Mouse (Mus musculus): ENCODE data around the gene 4930402H24Rik. TPM values are rescaled to one million over a fixed set of nuclear protein-coding genes. Genes with fewer than 3 reads are reported as not detected.
A peak's percentile ranks its signal among the peaks of the same experiment; 100 is the strongest.

Gene 4930402H24Rik
- polyA plus RNA-seq, 1 experiment, result 18.0 TPM

DNA sequence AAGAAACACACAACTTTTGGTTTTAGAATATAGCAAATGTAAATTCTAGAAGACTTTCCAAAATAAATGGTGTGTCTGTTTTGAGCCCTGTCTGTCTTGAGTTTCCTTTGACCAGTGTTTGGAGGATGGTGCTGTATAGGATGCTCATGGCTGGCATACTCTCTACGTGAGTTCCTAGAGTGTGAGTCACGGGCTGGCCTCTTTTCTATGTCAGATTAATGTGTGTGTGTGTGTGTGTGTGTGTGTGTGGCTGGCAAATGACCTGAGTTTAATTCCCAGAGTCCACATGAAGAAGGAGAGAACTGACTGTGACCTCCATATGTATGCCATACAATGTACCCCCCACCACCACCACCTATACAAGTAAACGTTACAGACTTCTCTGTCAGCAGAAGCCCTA lies 224.7 kb downstream of the 4930402H24Rik start:
- Histone ChIP-seq H3K9me3 (replicated peaks; ENCODE audit: control insufficient read depth, insufficient read depth, low read length, poor library complexity, severe bottlenecking) (no peaks in the 10 kb centered on the region), H3K27ac (ENCODE audit: insufficient read depth, low read length) (no peak overlapping the region), H3K9ac (ENCODE audit: low read depth, poor library complexity, severe bottlenecking) (no peak overlapping the region), H3K4me3 (ENCODE audit: low read depth, low read length) (no peak overlapping the region), H3K27me3 (ENCODE audit: control insufficient read depth, insufficient read depth, low read length, poor library complexity, severe bottlenecking) (no peaks in the 10 kb centered on the region), H3K4me1 (ENCODE audit: control insufficient read depth, insufficient read depth, low read length) (no peaks in the 10 kb centered on the region), H3K36me3 (ENCODE audit: control insufficient read depth, insufficient read depth, low read length, poor library complexity, severe bottlenecking) (peaks cover 25% of the 10 kb centered on the region)
- TF ChIP-seq EP300 (IDR thresholded peaks at IDR 0.05; ENCODE audit: insufficient read depth, low read depth, low read length) (no peak), POLR2A (IDR thresholded peaks at IDR 0.05; ENCODE audit: insufficient read depth, low read length) (no peak), CTCF (IDR thresholded peaks at IDR 0.05; ENCODE audit: low read depth, low read length) (no peak)

DNA sequence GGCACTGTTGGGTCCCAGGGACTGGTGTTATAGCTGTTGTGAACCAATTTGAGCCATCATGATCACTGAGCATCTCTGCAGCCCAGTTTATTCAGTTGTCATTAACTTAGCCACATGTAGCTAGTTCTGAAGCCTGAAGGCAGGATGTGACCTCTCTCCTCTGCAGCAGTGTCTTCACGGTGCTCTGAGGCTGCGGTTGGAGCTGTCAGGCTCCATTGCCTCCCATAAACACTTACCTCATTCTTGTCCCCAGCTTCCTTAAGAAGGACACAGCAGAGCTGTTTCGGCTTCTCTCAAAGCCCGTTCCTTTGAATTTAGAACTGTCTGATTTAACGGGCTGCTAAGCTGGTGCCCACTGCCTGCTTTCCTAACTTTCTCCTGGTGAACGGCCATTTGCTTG lies 226.3 kb downstream of the 4930402H24Rik start:
- H3K4me3 ChIP-seq (ENCODE audit: low read depth, low read length), result no peak overlapping the region
- H3K9ac ChIP-seq (ENCODE audit: low read depth, poor library complexity, severe bottlenecking), result no peak overlapping the region
- no peaks in the 10 kb centered on the region for H3K4me1 ChIP-seq (ENCODE audit: control insufficient read depth, insufficient read depth, low read length)
- H3K36me3 ChIP-seq (ENCODE audit: control insufficient read depth, insufficient read depth, low read length, poor library complexity, severe bottlenecking), result peaks cover 39% of the 10 kb centered on the region
- no peaks in the 10 kb centered on the region for H3K27me3 ChIP-seq (ENCODE audit: control insufficient read depth, insufficient read depth, low read length, poor library complexity, severe bottlenecking)
- H3K9me3 ChIP-seq (replicated peaks; ENCODE audit: control insufficient read depth, insufficient read depth, low read length, poor library complexity, severe bottlenecking), result no peaks in the 10 kb centered on the region
- no peak for TF ChIP-seq POLR2A (IDR thresholded peaks at IDR 0.05; ENCODE audit: insufficient read depth, low read length)
- no peak for TF ChIP-seq CTCF (IDR thresholded peaks at IDR 0.05; ENCODE audit: low read depth, low read length)
- no peak for TF ChIP-seq EP300 (IDR thresholded peaks at IDR 0.05; ENCODE audit: insufficient read depth, low read depth, low read length)
- no peak overlapping the region for H3K27ac ChIP-seq (ENCODE audit: insufficient read depth, low read length)

DNA sequence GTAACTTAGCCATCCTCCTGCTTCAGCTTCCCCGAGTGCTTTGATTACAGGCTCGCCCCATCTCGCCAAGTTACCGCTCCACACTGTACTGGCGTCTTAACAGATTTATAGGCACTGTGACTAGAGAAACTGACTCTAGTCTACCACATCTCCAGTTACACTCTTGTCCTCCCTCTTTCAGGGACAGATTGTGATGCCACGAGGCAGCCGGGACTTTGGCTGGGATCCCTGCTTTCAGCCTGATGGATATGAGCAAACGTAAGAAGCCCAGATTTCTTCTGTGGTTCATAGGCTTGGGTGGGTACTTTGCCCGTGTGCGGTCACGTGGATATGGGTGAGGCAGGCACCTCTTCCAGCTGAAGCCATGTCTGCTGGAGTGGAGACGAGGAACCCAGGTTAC lies 227.1 kb downstream of the 4930402H24Rik start:
- peaks cover 41% of the 10 kb centered on the region for H3K36me3 ChIP-seq (ENCODE audit: control insufficient read depth, insufficient read depth, low read length, poor library complexity, severe bottlenecking)
- no peaks in the 10 kb centered on the region for H3K4me1 ChIP-seq (ENCODE audit: control insufficient read depth, insufficient read depth, low read length)
- TF ChIP-seq POLR2A (IDR thresholded peaks at IDR 0.05; ENCODE audit: insufficient read depth, low read length) (no peak), CTCF (IDR thresholded peaks at IDR 0.05; ENCODE audit: low read depth, low read length) (no peak), EP300 (IDR thresholded peaks at IDR 0.05; ENCODE audit: insufficient read depth, low read depth, low read length) (no peak)
- H3K27me3 ChIP-seq (ENCODE audit: control insufficient read depth, insufficient read depth, low read length, poor library complexity, severe bottlenecking), result no peaks in the 10 kb centered on the region
- H3K9me3 ChIP-seq (replicated peaks; ENCODE audit: control insufficient read depth, insufficient read depth, low read length, poor library complexity, severe bottlenecking), result no peaks in the 10 kb centered on the region
- H3K4me3 ChIP-seq (ENCODE audit: low read depth, low read length), result no peak overlapping the region
- no peak overlapping the region for H3K9ac ChIP-seq (ENCODE audit: low read depth, poor library complexity, severe bottlenecking)
- no peak overlapping the region for H3K27ac ChIP-seq (ENCODE audit: insufficient read depth, low read length)

DNA sequence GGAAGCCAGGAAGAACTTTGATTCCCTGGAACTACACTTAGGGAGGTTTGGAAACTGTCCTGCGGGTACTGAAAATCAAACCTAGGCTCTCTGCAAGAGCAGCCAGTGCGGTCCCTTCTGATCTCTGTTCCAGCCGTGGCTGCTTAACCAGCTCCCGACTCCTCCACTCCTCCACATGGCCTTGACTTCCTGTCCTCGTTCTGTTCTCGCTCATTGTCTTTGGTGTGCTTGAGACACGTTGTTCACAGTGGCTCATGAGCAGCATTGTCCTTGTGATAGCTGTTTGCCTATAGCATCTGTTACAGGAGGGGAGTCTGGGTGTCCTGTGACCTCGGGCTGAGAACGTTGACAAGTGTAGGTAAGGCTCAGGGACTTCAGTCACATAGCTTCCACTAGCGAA lies 229.0 kb downstream of the 4930402H24Rik start:
- Histone ChIP-seq H3K9ac (ENCODE audit: low read depth, poor library complexity, severe bottlenecking) (no peak overlapping the region), H3K9me3 (replicated peaks; ENCODE audit: control insufficient read depth, insufficient read depth, low read length, poor library complexity, severe bottlenecking) (no peaks in the 10 kb centered on the region), H3K4me1 (ENCODE audit: control insufficient read depth, insufficient read depth, low read length) (no peaks in the 10 kb centered on the region), H3K27me3 (ENCODE audit: control insufficient read depth, insufficient read depth, low read length, poor library complexity, severe bottlenecking) (no peaks in the 10 kb centered on the region), H3K27ac (ENCODE audit: insufficient read depth, low read length) (no peak overlapping the region), H3K4me3 (ENCODE audit: low read depth, low read length) (no peak overlapping the region), H3K36me3 (ENCODE audit: control insufficient read depth, insufficient read depth, low read length, poor library complexity, severe bottlenecking) (peaks cover 56% of the 10 kb centered on the region)
- no peak for TF ChIP-seq POLR2A (IDR thresholded peaks at IDR 0.05; ENCODE audit: insufficient read depth, low read length)
- TF ChIP-seq EP300 (IDR thresholded peaks at IDR 0.05; ENCODE audit: insufficient read depth, low read depth, low read length), result no peak
- TF ChIP-seq CTCF (IDR thresholded peaks at IDR 0.05; ENCODE audit: low read depth, low read length), result no peak

- TF ChIP-seq EP300 (IDR thresholded peaks at IDR 0.05; ENCODE audit: insufficient read depth, low read depth, low read length), result 0 out of 2 replicates have a peak, but pooled peaks have one; percentile 36
- no peak for TF ChIP-seq POLR2A (IDR thresholded peaks at IDR 0.05; ENCODE audit: insufficient read depth, low read length)
- Histone ChIP-seq H3K27ac (ENCODE audit: insufficient read depth, low read length) (peak within 1 kb of the TSS; percentile 28; the same call in 1 of the 2 replicates), H3K9me3 (replicated peaks; ENCODE audit: control insufficient read depth, insufficient read depth, low read length, poor library complexity, severe bottlenecking) (no peaks in the 10 kb centered on the region), H3K27me3 (ENCODE audit: control insufficient read depth, insufficient read depth, low read length, poor library complexity, severe bottlenecking) (no peaks in the 10 kb centered on the region), H3K9ac (ENCODE audit: low read depth, poor library complexity, severe bottlenecking) (peak within 1 kb of the TSS; percentile 79), H3K4me1 (ENCODE audit: control insufficient read depth, insufficient read depth, low read length) (peaks cover 4% of the 10 kb centered on the region), H3K36me3 (ENCODE audit: control insufficient read depth, insufficient read depth, low read length, poor library complexity, severe bottlenecking) (peaks cover 12% of the 10 kb centered on the region), H3K4me3 (ENCODE audit: low read depth, low read length) (peak within 1 kb of the TSS; percentile 89)
These were observed 238.6 kb downstream of the 4930402H24Rik start, which contains the start of gene Itpa for GRCm38 (mm10) chr2:130667559-130667958. Itpa (plus strand) TSS chr2:130667610.

- H3K27ac ChIP-seq (ENCODE audit: insufficient read depth, low read length), result peak within 1 kb of the TSS; percentile 69; the same call in 1 of the 2 replicates
- TF ChIP-seq POLR2A (IDR thresholded peaks at IDR 0.05; ENCODE audit: insufficient read depth, low read length), result peak; percentile 74
- no peak for TF ChIP-seq EP300 (IDR thresholded peaks at IDR 0.05; ENCODE audit: insufficient read depth, low read depth, low read length)
- no peaks in the 10 kb centered on the region for H3K9me3 ChIP-seq (replicated peaks; ENCODE audit: control insufficient read depth, insufficient read depth, low read length, poor library complexity, severe bottlenecking)
These were observed 242.0 kb downstream of the 4930402H24Rik start, which contains the start of gene Ddrgk1 for GRCm38 (mm10) chr2:130664102-130664701. Ddrgk1 (minus strand) TSS chr2:130664659.

More at GRCm38 (mm10) chr2:130664102-130664701, 242.0 kb downstream of the 4930402H24Rik start, which contains the start of gene Ddrgk1:
- Histone ChIP-seq H3K9ac (ENCODE audit: low read depth, poor library complexity, severe bottlenecking) (peak within 1 kb of the TSS; percentile 87), H3K4me1 (ENCODE audit: control insufficient read depth, insufficient read depth, low read length) (peaks cover under 1% of the 10 kb centered on the region), H3K36me3 (ENCODE audit: control insufficient read depth, insufficient read depth, low read length, poor library complexity, severe bottlenecking) (peaks cover 4% of the 10 kb centered on the region), H3K4me3 (ENCODE audit: low read depth, low read length) (peak within 1 kb of the TSS; percentile 89), H3K27me3 (ENCODE audit: control insufficient read depth, insufficient read depth, low read length, poor library complexity, severe bottlenecking) (no peaks in the 10 kb centered on the region)
